Mouse (Mus musculus) heart, embryonic 16.5 days (tissue): ENCODE data around the gene D5Ertd579e. TPM values are rescaled to one million over a fixed set of nuclear protein-coding genes. Genes with fewer than 3 reads are reported as not detected.

Source experiments
- ATAC-seq: fragments of 200-750 bp; cut with Nextera tagmentation; replicated peaks from 2 replicates; pipeline ENCODE4 v1.8.0; 2017; ENCODE audit warnings: moderate number of reproducible peaks; ENCODE audit not compliant: insufficient read depth, low FRiP score; ENCODE audit errors: extremely low read depth
- H3K27ac ChIP-seq: fragments of 300-500 bp; sonication (generic); 2 replicates; pipeline ENCODE4 v1.5.1; 2014; ENCODE audit warnings: mild to moderate bottlenecking, low read length, control low read depth, moderate library complexity
- H3K27me3 ChIP-seq: fragments of 300-500 bp; sonication (generic); 2 replicates; pipeline ENCODE4 v1.6.1; 2014; ENCODE audit warnings: low read length, mixed read lengths; ENCODE audit not compliant: control insufficient read depth, insufficient read depth
- H3K36me3 ChIP-seq: fragments of 300-500 bp; sonication (generic); 2 replicates; pipeline ENCODE4 v1.6.1; 2014; ENCODE audit not compliant: control insufficient read depth, insufficient read depth
- H3K4me1 ChIP-seq: fragments of 300-500 bp; sonication (generic); 2 replicates; pipeline ENCODE4 v1.6.1; 2014; ENCODE audit warnings: low read length, mixed read lengths; ENCODE audit not compliant: control insufficient read depth, insufficient read depth
- H3K4me2 ChIP-seq: fragments of 300-500 bp; sonication (generic); 2 replicates; pipeline ENCODE4 v1.6.1; 2014; ENCODE audit warnings: low read depth, mild to moderate bottlenecking, control low read depth, low read length
- H3K4me3 ChIP-seq: fragments of 300-500 bp; sonication (generic); 2 replicates; pipeline ENCODE4 v1.5.1; 2014; ENCODE audit warnings: mild to moderate bottlenecking, control low read depth, low read length
- H3K9ac ChIP-seq: fragments of 300-500 bp; sonication (generic); 2 replicates; pipeline ENCODE4 v1.6.1; 2014; ENCODE audit warnings: low read length, control low read depth
- H3K9me3 ChIP-seq: fragments of 300-500 bp; sonication (generic); replicated peaks from 2 replicates; pipeline ENCODE4 v1.6.1; 2016; ENCODE audit warnings: low read length; ENCODE audit not compliant: control insufficient read depth
- WGBS: fragments of 180-500 bp; shearing (Covaris S2); extraction: QIAGEN DNeasy Blood & Tissue Kit; methylation state at CpG from one replicate; pipeline ENCODE4 v1.1.7; 2014; 5-methylcytosine and 5-hydroxymethylcytosine counted together
- polyA plus RNA-seq: library from polyadenylated mRNA; unstranded; fragments of >200 nt; fragmentation: Nextera tagmentation; extraction: Ambion mirVana; gene quantifications from 2 replicates; pipeline ENCODE4 v1.2.1, GENCODE M21; 2015

Gene D5Ertd579e
- polyA plus RNA-seq, 1 experiment from 2014 or later: 23.0 TPM

DNA sequence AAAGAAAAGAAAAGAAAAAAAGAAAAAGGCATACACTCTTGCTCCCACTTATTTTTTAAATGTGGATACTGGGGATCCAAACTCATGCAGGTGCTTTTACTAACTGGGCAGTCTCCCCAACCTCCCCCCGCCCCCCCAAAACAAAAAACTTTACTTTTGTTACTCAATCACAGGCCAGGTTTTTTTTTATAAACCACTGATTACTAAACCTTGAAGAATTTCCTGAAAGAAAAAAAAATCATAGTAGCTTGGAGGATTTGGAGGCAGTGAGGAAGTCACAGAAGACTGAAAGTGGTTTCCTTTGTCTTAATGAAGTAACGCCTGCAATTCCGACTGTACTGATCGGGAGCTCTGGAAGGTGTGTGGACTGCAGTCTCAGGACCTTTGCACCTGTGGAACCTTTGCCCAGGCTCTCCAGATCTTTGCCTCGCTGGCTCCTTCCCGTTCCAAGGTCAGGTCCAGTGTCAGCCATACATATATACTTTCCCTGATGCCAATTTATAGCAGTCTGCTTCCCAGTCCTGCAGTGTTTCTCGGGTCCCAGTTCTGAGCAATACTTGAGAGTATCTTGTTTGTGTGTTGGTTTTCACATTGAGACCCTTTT, 2.3 kb upstream of the D5Ertd579e start:
- peaks cover 27% of the 10 kb centered on the region for H3K4me1 ChIP-seq
- no peak for ATAC-seq
- H3K36me3 ChIP-seq: no peaks in the 10 kb centered on the region
- no peak overlapping the region for H3K9ac ChIP-seq
- H3K27me3 ChIP-seq: no peaks in the 10 kb centered on the region
- no peaks in the 10 kb centered on the region for H3K9me3 ChIP-seq
- no peak overlapping the region for H3K4me2 ChIP-seq
- H3K27ac ChIP-seq: no peak overlapping the region
- no peak overlapping the region for H3K4me3 ChIP-seq
- 66% methylated on average over 7 of the region's 7 CpGs for WGBS

DNA sequence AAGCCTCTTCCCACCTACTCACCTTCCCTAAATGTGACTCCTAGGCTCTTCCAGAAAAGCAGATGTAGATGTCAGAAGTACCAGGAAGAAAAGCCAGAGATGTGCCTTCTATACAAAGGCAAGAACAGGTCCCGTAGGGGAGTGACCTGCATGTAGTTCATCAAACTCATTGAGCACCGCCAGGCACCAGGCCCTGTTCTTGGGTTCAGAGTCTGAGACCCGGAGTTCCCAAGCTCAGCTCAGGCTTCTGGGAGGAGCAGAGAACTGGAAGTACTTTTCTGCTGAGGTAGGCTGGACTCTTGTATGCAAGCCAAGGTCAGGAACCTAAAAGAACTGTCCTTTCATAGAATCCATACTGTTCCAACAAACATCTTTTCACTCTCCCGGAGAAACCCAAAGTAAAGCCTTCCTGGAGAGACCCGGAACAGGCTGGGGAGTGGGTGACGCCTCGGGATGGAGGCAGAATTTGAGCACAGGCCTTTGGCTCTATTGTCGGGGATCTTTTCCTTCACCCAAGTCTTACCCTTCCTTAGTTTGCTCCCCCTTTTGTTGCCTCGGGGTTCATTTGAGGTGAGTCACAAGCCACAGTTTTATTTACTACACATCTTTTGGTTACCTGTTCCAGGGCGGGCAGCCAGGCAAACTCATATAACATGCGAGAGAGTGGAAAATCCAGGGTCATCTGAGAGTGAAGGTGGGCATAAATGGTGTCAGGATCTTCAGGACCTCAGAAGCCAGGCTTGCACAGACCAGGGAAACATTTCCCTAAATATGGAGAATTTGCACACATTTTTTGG, 878 bp upstream of the D5Ertd579e start:
- WGBS: 69% methylated on average over 11 of the region's 11 CpGs
- H3K4me1 ChIP-seq: peaks cover 27% of the 10 kb centered on the region
- H3K9me3 ChIP-seq: no peaks in the 10 kb centered on the region
- peak overlapping the region; percentile 7 for H3K27ac ChIP-seq
- no peak for ATAC-seq
- no peaks in the 10 kb centered on the region for H3K27me3 ChIP-seq
- no peak overlapping the region for H3K9ac ChIP-seq
- H3K36me3 ChIP-seq: no peaks in the 10 kb centered on the region
- no peak overlapping the region for H3K4me3 ChIP-seq
- peak overlapping the region; percentile 94 for H3K4me2 ChIP-seq

DNA sequence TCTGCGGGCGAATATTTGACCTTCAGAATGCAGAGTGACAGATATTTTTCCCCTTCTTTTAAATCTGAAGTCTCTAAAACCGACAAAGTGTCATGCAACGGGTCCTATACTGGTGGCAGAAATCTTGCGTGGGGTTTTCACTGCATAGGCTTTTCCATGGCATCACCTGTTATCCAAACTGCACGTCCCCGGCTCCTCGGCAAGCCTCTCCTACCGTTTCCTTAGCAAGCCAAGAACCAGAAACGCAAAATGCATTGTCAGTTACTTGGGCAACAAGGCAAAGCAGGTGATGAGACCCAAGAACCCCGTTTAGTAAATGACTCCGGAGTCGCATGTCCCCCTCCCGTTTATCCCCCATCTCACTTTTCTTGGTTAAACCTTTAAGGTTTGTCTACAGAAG, 819 bp downstream of the D5Ertd579e start:
- Histone ChIP-seq H3K27ac (peak overlapping the region; percentile 93), H3K9me3 (no peaks in the 10 kb centered on the region), H3K4me3 (peak overlapping the region; percentile 86), H3K4me1 (peaks cover 20% of the 10 kb centered on the region), H3K9ac (peak overlapping the region; percentile 89), H3K27me3 (no peaks in the 10 kb centered on the region), H3K4me2 (peak overlapping the region; percentile 94), H3K36me3 (no peaks in the 10 kb centered on the region)
- no peak for ATAC-seq
- WGBS: 4% methylated on average over 14 of the region's 14 CpGs

GRCm38 (mm10) chr5:36693651-36694050, 2.2 kb downstream of the D5Ertd579e start:
- 55% methylated on average over 2 of the region's 2 CpGs for WGBS
- Histone ChIP-seq H3K9ac (no peak overlapping the region), H3K4me1 (peaks cover 20% of the 10 kb centered on the region)

DNA sequence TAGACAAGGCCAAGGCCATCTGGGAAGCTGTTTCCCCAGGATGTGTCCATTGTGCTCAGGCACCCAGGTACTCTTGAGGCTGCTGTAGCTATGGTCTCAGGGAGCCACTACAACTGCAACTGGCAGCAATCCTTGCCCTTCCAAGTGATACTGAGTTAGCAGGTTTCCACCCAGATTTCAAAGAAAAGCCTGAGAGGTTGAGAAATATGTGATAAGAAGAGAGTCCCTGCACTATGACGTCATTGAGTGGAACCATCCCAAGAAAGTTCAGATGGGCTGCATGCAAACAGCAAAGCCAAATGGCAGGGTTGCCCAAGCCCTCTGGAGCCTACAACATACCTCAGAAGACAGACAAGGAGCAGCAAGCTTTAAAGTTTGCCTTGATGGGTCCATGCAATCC, 4.4 kb downstream of the D5Ertd579e start:
- peaks cover 6% of the 10 kb centered on the region; the same call in 1 of the 2 replicates for H3K36me3 ChIP-seq
- H3K4me3 ChIP-seq: no peak overlapping the region
- H3K27ac ChIP-seq: no peak overlapping the region
- no peak for ATAC-seq
- no peak overlapping the region for H3K9ac ChIP-seq
- H3K9me3 ChIP-seq: peaks cover 4% of the 10 kb centered on the region
- H3K27me3 ChIP-seq: no peaks in the 10 kb centered on the region
- H3K4me2 ChIP-seq: no peak overlapping the region
- WGBS: 25% methylated on average over 1 of the region's 1 CpGs
- peaks cover 18% of the 10 kb centered on the region for H3K4me1 ChIP-seq

More at GRCm38 (mm10) chr5:36693651-36694050, 2.2 kb downstream of the D5Ertd579e start:
- no peak overlapping the region for H3K4me3 ChIP-seq
- H3K4me2 ChIP-seq: peak overlapping the region; percentile 20; the same call in 1 of the 2 replicates
- ATAC-seq: no peak
- no peaks in the 10 kb centered on the region for H3K9me3 ChIP-seq
- H3K36me3 ChIP-seq: no peaks in the 10 kb centered on the region
- H3K27me3 ChIP-seq: no peaks in the 10 kb centered on the region
- no peak overlapping the region for H3K27ac ChIP-seq

DNA sequence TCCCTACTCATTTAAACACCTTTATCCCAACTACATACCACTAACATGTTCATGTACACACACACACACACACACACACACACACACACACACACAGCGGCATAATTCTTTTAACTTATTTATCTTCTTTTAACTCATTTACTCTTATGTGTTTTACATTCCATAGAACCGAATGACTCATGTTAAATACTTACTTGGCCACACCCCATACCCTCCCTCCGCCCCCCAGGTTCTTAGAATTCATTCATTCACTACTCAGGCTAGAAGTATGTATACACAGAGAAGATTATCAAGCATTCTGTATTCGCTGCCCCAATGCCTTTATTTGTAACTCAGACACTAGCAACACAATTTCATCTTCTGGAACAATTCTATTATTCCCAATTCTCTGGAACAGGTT, 10.7 kb downstream of the D5Ertd579e start:
- Histone ChIP-seq H3K27ac (no peak overlapping the region), H3K9me3 (peaks cover 4% of the 10 kb centered on the region), H3K4me1 (peaks cover 7% of the 10 kb centered on the region; the same call in 1 of the 2 replicates), H3K27me3 (no peaks in the 10 kb centered on the region), H3K36me3 (peaks cover 6% of the 10 kb centered on the region; the same call in 1 of the 2 replicates), H3K4me3 (no peak overlapping the region), H3K4me2 (no peak overlapping the region), H3K9ac (no peak overlapping the region)
- no peak for ATAC-seq
- WGBS: 85% methylated on average over 4 of the region's 4 CpGs

GRCm38 (mm10) chr5:36683586-36683985, 12.2 kb downstream of the D5Ertd579e start:
- peaks cover 15% of the 10 kb centered on the region for H3K4me1 ChIP-seq
- H3K9ac ChIP-seq: no peak overlapping the region
- peaks cover 4% of the 10 kb centered on the region for H3K9me3 ChIP-seq
- H3K27me3 ChIP-seq: no peaks in the 10 kb centered on the region
- WGBS: 87% methylated on average over 1 of the region's 1 CpGs
- no peak overlapping the region for H3K4me3 ChIP-seq
- no peak overlapping the region for H3K27ac ChIP-seq
- peaks cover 6% of the 10 kb centered on the region; the same call in 1 of the 2 replicates for H3K36me3 ChIP-seq
- H3K4me2 ChIP-seq: no peak overlapping the region
- ATAC-seq: no peak

GRCm38 (mm10) chr5:36681219-36681618, 14.6 kb downstream of the D5Ertd579e start:
- Histone ChIP-seq H3K4me3 (no peak overlapping the region), H3K4me1 (peaks cover 15% of the 10 kb centered on the region), H3K27ac (no peak overlapping the region), H3K27me3 (no peaks in the 10 kb centered on the region), H3K36me3 (no peaks in the 10 kb centered on the region), H3K9ac (no peak overlapping the region), H3K4me2 (no peak overlapping the region), H3K9me3 (no peaks in the 10 kb centered on the region)
- ATAC-seq: no peak

DNA sequence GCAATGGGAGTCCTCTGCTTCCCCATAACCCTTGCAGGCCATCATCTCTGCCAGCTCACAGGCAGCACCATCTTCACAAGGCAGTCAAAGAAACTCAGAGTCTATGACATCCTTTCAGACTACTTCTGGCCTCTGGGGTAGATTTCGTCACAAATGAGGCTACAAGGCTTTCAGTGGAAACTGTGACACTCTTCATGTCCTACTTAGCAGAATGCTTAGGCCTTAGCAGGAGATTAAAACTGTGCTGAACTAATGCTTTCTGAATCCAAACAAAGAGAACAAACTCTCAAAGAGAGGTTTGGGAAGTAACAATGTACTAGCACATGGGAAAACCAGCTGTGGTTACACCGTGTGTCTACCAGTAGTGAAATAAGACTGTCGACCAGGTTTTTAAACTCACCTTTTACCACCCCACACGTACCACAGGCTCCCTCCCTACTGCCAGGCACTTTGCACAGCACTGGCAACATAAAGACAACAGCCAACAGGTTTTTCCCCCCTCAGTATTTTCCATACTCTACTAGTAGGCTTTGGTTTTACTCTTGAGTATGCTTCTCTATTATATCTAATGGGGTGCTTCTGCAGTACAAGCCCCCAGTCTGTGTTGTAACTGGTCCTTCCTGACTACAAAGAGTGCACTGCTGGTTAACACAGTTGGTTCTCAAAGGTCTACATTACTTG, 15.8 kb downstream of the D5Ertd579e start:
- Histone ChIP-seq H3K36me3 (no peaks in the 10 kb centered on the region), H3K27ac (no peak overlapping the region), H3K4me1 (peaks cover 20% of the 10 kb centered on the region), H3K27me3 (no peaks in the 10 kb centered on the region), H3K9ac (no peak overlapping the region), H3K4me2 (no peak overlapping the region), H3K4me3 (no peak overlapping the region), H3K9me3 (no peaks in the 10 kb centered on the region)
- 75% methylated on average over 4 of the region's 4 CpGs for WGBS
- ATAC-seq: no peak
